Mouse (Mus musculus): ENCODE measurements at regions not wholly inside any gene's neighbourhood (a gene's known extent, or its start where the extent isn't known, plus 50 kb on each side); places are given as distances from the start of the nearest gene placed in this dataset.

- intact Hi-C loops (cut with DNase I) = no loop called here
- no peak for DNase-seq
Measured at GRCm38 (mm10) chr2:178704510-178704909, 274.2 kb downstream of the Cdh26 start.

GRCm38 (mm10) chr2:178708649-178709048 is 278.3 kb downstream of the Cdh26 start:
- DNase-seq = no peak
- intact Hi-C loops (cut with DNase I) = no loop called here

DNA sequence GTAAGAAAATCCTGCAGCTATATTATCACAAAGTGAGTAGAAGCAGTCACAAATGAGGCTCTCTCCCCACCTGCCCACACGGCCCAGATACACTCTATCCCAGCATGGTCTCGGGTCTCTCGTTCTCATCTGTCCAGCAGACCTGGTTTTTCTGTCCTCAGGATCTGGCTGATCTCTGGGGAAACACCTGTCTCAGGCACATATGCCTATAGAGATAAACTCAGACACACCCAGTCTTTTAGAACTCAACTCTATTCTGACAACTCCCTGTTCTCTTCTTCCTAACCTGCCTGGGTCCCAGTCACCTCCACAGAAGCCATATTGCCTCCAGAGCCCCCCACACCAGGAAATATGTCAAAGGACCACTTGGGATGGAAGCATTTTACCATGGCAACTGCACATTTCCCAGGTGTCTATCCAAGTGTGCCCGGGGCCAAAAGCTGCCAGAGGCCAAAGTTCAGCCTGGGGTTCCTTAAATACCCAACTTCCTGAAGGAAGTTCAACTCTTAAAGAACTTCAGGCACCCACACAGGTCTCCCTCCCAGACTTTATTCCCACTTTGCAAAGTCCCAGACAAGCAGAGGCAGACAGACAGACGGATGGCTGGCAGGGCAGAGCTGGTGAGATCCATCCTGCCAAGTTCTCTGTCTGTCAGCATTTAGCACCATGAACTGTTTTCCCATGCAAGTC is 279.0 kb downstream of the Cdh26 start:
- intact Hi-C loops (cut with DNase I) = no loop called here

DNA sequence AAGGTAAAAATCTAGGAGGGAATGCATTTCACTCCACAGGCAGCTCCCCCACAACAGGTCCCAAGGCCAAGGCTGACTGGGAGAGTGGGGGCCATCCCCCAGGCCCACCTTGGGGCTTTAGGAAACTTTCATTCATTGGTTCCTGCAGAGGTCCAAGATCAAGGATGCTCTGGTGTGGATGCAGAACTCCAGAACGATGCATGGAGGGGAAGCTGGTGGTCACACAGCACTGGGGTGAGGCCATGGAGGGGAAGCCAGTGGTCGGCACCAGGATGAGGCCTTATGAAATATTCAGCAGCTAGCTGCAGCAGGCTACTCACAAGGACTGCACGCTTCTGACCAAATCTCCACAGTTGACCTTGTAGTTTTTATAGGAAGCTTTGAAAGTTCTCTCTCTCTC is 279.7 kb downstream of the Cdh26 start:
- no peak for DNase-seq
- intact Hi-C loops (cut with DNase I) = no loop called here

More for the DNA sequence above, 279.0 kb downstream of the Cdh26 start:
- no peak for DNase-seq

GRCm38 (mm10) chr2:178711587-178712080 is 281.3 kb downstream of the Cdh26 start:
- intact Hi-C loops (cut with DNase I) = no loop called here
- no peak for DNase-seq

GRCm38 (mm10) chr2:178712391-178712892 is 282.1 kb downstream of the Cdh26 start:
- intact Hi-C loops (cut with DNase I) = no loop called here
- DNase-seq = no peak

- intact Hi-C loops (cut with DNase I) = loop anchor here (2.0 kb wide), 1 partner anchor 21 kb away; no protein-coding TSS in a partner anchor
- DNase-seq = no peak
Measured at GRCm38 (mm10) chr2:178715500-178716245, 285.3 kb downstream of the Cdh26 start.

DNA sequence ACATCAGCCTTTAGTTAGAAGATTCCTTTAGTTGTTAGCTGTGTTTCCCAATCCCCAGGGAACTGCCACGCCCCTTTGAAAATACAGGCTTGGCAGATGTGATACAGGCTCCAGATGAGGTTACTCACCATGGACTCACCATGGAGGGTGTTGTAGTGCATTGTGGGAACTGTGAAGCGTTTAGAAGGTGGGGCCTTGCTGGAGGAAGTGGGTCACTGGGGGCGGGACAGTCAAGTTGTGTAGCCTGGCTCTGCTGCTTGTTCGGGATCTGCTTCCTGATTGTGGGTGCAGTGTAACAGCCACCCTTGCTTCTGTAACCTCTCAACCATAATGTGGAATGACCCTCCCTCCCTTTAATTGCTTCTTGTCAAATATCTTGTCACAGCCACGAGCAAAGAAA is 287.7 kb downstream of the Cdh26 start:
- DNase-seq = no peak
- intact Hi-C loops (cut with DNase I) = no loop called here

DNA sequence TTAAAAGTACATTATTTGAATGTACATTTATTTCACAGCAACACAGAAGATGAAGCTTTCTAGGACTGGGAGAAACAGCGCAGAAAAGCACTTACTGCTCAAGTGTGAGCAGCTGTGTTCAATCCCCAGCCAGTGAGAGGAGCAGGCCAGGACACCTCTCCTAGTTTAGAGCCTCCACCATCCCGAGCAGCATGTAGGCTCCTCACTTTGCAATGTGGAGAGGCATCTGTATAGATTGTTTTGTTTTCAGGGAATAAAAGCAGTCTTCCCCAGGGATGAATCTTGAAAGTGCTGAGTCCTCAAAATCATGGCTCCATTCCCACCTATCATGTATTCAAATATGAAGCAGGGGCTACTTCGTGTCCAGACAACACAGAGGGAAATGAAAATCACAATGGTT is 293.1 kb downstream of the Cdh26 start:
- no peak for DNase-seq
- intact Hi-C loops (cut with DNase I) = no loop called here

- intact Hi-C loops (cut with DNase I) = no loop called here
- DNase-seq = no peak
Measured at GRCm38 (mm10) chr2:178724228-178724627, 293.9 kb downstream of the Cdh26 start.

GRCm38 (mm10) chr2:178727930-178728793 is 297.8 kb downstream of the Cdh26 start:
- no peak for DNase-seq
- intact Hi-C loops (cut with DNase I) = no loop called here

- intact Hi-C loops (cut with DNase I) = no loop called here
- DNase-seq = no peak
Measured at GRCm38 (mm10) chr2:178728794-178729120, 298.4 kb downstream of the Cdh26 start.

DNA sequence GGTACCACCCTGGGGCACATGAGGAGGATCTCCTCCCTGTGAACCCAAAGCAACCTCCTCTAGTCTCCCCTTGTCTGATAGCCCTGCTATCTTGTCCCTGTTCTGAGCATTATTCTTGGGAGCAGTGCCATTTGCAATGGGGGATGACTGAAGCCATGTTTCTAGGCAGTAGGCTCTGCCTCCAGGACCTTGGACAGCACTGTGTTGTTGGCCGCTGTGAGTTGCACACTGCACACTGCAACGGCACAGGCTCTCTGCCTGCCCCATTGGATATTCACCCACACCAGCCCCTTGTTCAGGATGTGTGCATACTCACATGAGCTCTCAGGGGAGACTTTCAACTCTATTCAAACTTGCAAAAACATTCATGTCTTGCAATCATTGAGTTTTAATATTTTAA is 304.8 kb downstream of the Cdh26 start:
- intact Hi-C loops (cut with DNase I) = no loop called here
- no peak for DNase-seq

- DNase-seq = no peak
- intact Hi-C loops (cut with DNase I) = no loop called here
Measured at GRCm38 (mm10) chr2:178744617-178745016, 314.3 kb downstream of the Cdh26 start.

DNA sequence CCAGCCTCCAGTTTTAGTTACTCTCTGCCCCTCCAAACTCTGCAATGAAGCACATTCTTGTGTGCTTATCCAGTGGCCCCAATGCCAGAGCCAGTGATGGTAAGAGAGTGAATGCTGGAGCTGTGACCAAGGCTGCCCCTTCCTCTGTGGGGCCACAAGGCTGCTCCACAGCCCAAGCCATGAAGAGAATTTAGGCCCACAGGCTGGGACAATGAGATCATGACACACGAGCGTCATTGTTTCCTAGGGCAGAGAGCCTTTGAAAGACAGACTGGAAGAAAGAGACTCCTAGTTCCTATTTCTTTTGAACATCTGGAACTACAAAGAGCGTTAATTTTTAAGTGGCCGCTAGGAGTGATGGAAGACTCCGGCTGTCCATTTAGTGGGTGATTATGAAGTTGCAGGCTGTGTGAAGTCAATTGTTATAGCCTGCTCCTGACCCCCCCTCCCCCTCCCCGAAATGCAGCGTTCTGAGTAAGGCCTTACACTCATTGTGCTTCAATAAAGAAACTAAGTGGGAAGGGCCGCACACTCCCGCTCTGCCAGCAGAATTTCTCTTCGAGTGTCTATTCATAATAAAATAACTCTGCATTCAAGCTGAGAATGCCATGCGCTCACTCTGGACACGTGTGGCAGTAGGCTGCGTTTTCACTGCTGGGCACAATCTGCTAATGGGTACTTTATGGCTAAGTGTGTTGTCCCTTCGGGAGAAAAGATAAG is 315.1 kb downstream of the Cdh26 start:
- intact Hi-C loops (cut with DNase I) = no loop called here
- DNase-seq = no peak

DNA sequence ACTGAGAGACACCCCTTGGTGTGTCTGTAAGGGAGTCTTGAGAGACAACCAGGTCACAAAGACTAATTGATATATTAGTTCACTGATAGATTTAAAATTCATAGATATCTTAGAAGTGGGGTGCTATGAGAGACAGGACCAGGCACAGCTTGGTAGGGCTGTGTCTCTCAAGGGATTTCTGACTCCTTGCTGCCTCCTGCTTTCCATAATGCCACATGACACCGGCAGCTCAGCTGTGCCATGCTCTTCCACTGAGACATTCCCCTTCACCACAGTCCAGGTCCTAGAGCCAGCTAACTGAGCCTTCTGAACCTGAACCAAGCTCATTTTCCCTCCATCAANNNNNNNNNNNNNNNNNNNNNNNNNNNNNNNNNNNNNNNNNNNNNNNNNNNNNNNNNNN is 320.9 kb downstream of the Cdh26 start:
- no peak for DNase-seq
- intact Hi-C loops (cut with DNase I) = no loop called here

DNA sequence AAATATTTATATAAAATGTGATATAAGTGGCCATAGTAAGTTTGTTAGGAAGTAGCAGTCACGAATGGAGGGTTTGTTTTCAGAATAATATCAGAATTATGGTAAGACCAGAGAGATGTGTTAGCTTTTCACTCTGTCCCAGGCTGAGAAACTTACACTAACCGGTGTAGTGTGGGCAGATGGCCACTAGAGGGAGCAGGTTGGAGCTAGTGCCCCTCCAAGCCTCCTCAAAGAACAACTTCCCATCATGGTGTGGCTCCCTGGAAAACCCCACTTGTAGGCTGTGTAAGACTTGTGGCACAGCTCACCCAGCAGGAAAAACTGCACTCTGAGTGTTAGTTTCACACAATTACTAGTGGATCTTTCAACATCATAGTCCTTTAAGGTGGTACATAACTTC is 328.0 kb downstream of the Cdh26 start:
- intact Hi-C loops (cut with DNase I) = loop anchor here (5.0 kb wide), 4 partner anchors 114 to 1119 kb away; no protein-coding TSS in a partner anchor
- DNase-seq = peak; percentile 52 to 75

DNA sequence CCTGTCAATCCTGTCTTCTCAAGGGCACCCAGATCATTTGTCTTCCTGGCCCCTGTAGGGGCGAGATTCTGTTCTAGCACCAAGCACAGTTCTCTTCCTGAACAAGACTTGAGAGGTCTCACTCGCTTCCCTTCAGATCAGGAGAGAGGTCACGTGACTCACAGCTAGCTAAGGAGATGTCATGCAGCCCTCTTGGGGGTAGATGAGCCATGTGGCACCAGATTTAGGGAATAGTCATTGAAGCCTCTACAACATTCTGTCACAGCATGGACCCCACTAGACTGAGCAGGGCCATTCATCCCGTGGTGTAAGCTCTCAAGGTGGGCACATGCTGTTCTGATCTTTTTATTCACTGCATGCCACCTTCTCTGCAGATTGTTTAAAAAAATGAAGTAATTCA is 338.2 kb downstream of the Cdh26 start:
- intact Hi-C loops (cut with DNase I) = no loop called here
- no peak for DNase-seq

DNA sequence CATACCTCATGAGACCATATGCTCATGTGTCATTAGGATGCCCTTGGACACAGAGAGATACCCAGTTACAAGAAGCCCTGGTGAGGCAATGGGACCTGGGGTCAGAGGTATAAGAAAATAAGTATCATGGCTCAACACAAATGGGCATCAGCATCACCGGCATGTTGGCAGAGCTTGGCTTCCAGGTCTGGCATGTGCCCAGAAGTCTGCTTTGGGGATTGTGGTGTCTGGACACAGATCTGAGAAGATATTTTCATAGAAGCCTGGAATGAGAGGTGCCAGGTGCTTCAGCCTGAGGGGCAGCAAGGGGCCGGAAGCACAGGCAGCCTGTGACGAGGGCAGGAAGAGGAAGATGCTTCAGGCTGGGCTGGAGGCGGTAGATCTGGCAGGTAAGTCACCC is 338.7 kb downstream of the Cdh26 start:
- intact Hi-C loops (cut with DNase I) = no loop called here
- DNase-seq = no peak

DNA sequence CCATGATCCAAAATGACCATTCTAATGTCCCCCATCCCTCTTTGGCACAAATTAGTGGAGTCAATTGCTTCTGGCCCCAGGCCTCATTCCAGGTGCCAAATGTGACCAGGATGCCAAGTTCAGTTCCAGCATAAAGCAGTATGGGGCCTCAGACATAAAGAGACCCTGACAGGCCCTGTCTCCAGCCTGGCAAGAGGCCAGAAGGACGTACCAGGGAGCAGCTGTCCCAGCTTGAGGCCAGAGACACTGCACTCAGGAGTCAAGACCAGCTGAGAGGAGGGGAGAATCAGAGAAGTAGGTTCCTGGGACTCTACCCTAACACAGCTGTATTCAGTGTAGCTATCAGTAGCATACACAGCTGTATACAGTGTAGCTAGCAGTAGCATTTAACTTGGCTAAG is 341.1 kb downstream of the Cdh26 start:
- intact Hi-C loops (cut with DNase I) = no loop called here

More for the DNA sequence above, 341.1 kb downstream of the Cdh26 start:
- no peak for DNase-seq

Measured in heart, postnatal 36 days (tissue).